In the genomic region with DNA sequence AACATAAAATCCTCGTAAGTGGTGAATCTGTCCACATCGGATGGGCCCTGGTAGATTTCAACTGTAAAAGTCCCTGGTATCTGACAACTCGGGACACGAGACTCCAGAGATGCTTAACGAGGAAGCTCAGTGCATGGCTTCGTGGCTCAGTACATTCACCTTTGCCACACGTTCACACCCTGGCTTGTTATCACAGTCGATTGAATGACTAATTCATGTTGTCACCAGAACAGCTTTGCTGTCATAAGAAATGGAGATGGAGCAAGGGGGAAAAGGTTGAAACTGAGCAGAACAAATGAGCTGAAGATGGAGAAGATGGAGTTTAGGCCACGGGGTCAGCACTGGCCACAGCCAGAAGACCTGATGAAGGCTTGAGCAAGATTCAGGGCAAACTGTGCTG, we compare ENCODE assay signal across 30 mouse cellular contexts. TPM values are rescaled to one million over a fixed set of nuclear protein-coding genes. Genes with fewer than 3 reads are reported as not detected.
DNase-seq lines count a peak whose midpoint lies in the region; ATAC-seq and TF ChIP-seq lines count a peak whose summit lies in the region.
"Had no signal": no experiment of that assay in that cellular context is flagged by ENCODE, and none has a peak within 500 bp of the region (broad histone marks: within the 10 kb centered on the region; RNA-seq: fewer than 3 reads in every experiment).

No protein-coding gene starts in this region.

- H3K36me3 ChIP-seq in midbrain, embryonic 11.5 days (ENCODE audit: control insufficient read depth, insufficient read depth, low read length) = no peaks in the 10 kb centered on the region
- H3K36me3 ChIP-seq in midbrain, embryonic 13.5 days = no peaks in the 10 kb centered on the region
- no peaks in the 10 kb centered on the region for H3K36me3 ChIP-seq in stomach, postnatal 0 days (ENCODE audit: control insufficient read depth, insufficient read depth, low read length)
- H3K36me3 ChIP-seq: embryonic facial prominence, embryonic 12.5 days; embryonic facial prominence, embryonic 15.5 days; heart, embryonic 10.5 days; heart, embryonic 13.5 days had no signal

- H3K9ac ChIP-seq in midbrain, embryonic 11.5 days (ENCODE audit: low read length) = no peak overlapping the region
- no peak overlapping the region for H3K9ac ChIP-seq in midbrain, embryonic 13.5 days (replicated peaks)
- no peak overlapping the region for H3K9ac ChIP-seq in stomach, postnatal 0 days (ENCODE audit: low read length)
- H3K9ac ChIP-seq: embryonic facial prominence, embryonic 12.5 days; embryonic facial prominence, embryonic 15.5 days; forebrain, postnatal 0 days; heart, embryonic 13.5 days; hindbrain, embryonic 14.5 days had no signal

- H3K9me3 ChIP-seq in midbrain, embryonic 11.5 days (ENCODE audit: control insufficient read depth, low read length) = no peaks in the 10 kb centered on the region
- no peaks in the 10 kb centered on the region for H3K9me3 ChIP-seq in midbrain, embryonic 13.5 days
- H3K9me3 ChIP-seq in stomach, postnatal 0 days (ENCODE audit: control insufficient read depth, low read length) = no peaks in the 10 kb centered on the region
- H3K9me3 ChIP-seq: embryonic facial prominence, embryonic 12.5 days; embryonic facial prominence, embryonic 15.5 days; heart, embryonic 10.5 days; heart, embryonic 13.5 days had no signal

- no peak overlapping the region for H3K4me2 ChIP-seq in midbrain, embryonic 11.5 days
- no peak overlapping the region for H3K4me2 ChIP-seq in midbrain, embryonic 13.5 days (replicated peaks)
- H3K4me2 ChIP-seq in stomach, postnatal 0 days (replicated peaks; ENCODE audit: low read depth) = no peak overlapping the region
- H3K4me2 ChIP-seq: embryonic facial prominence, embryonic 12.5 days; embryonic facial prominence, embryonic 15.5 days; heart, embryonic 13.5 days; hindbrain, embryonic 14.5 days had no signal

- WGBS in midbrain, embryonic 11.5 days = 87% methylated on average over 9 of the region's 9 CpGs
- WGBS in midbrain, embryonic 13.5 days = 79% methylated on average over 9 of the region's 9 CpGs
- WGBS in stomach, postnatal 0 days = 66% methylated on average over 9 of the region's 9 CpGs

- no peak for ATAC-seq in midbrain, embryonic 11.5 days (ENCODE audit: low FRiP score)
- no peak for ATAC-seq in midbrain, embryonic 13.5 days
- peak; percentile 71 for ATAC-seq in stomach, postnatal 0 days (ENCODE audit: low FRiP score, low TSS enrichment)
- ATAC-seq: forebrain, embryonic 14.5 days; forebrain, postnatal 0 days; hindbrain, postnatal 0 days; inflammation-experienced regulatory T-cells, adult 6 months; Patski had no signal

- peak; percentile 78 for DNase-seq in heart, adult 11 months
- DNase-seq in heart, adult 18-20 months = no peak
- DNase-seq in midbrain, embryonic 11.5 days (ENCODE audit: low spot score, missing footprints) = peak; percentile 64
- no peak for DNase-seq in stomach, postnatal 0 days (ENCODE audit: low spot score)
- DNase-seq in right cerebral cortex, adult 18-20 months = no peak
- DNase-seq: adrenal gland, adult 2 months; adrenal gland, postnatal 14 days; cerebellum, adult 11-12 months; cerebellum, adult 8-10 months; cerebellum, postnatal 14 days; forebrain, postnatal 0 days; gastrocnemius, adult 2 months; gastrocnemius, postnatal 14 days; heart, adult 2 months; heart, postnatal 14 days; heart, postnatal 4 days had no signal

- no peak overlapping the region for H3K27ac ChIP-seq in midbrain, embryonic 11.5 days (ENCODE audit: low read depth, low read length)
- H3K27ac ChIP-seq in midbrain, embryonic 13.5 days = no peak overlapping the region
- H3K27ac ChIP-seq in stomach, postnatal 0 days (replicated peaks) = no peak overlapping the region
- H3K27ac ChIP-seq: embryonic facial prominence, embryonic 12.5 days; embryonic facial prominence, embryonic 15.5 days; gastrocnemius, adult 2 months; heart, adult 2 months; heart, embryonic 10.5 days; heart, embryonic 13.5 days; hindbrain, embryonic 14.5 days; hindbrain, postnatal 0 days had no signal

- TF ChIP-seq CTCF in stomach, postnatal 0 days (IDR thresholded peaks at IDR 0.05; ENCODE audit: low read depth) = no peak

- no peaks in the 10 kb centered on the region for H3K4me1 ChIP-seq in midbrain, embryonic 11.5 days (ENCODE audit: control insufficient read depth, insufficient read depth, low read length)
- no peaks in the 10 kb centered on the region for H3K4me1 ChIP-seq in midbrain, embryonic 13.5 days (replicated peaks)
- peaks cover 4% of the 10 kb centered on the region; the same call in 1 of the 2 replicates for H3K4me1 ChIP-seq in stomach, postnatal 0 days (replicated peaks; ENCODE audit: control insufficient read depth, insufficient read depth)
- H3K4me1 ChIP-seq: heart, embryonic 10.5 days; heart, embryonic 13.5 days had no signal

- no peak overlapping the region for H3K4me3 ChIP-seq in midbrain, embryonic 11.5 days (ENCODE audit: low read depth, low read length)
- no peak overlapping the region for H3K4me3 ChIP-seq in midbrain, embryonic 13.5 days (replicated peaks)
- H3K4me3 ChIP-seq in stomach, postnatal 0 days (ENCODE audit: low read depth, low read length) = no peak overlapping the region
- H3K4me3 ChIP-seq: embryonic facial prominence, embryonic 12.5 days; embryonic facial prominence, embryonic 15.5 days; gastrocnemius, adult 2 months; heart, adult 2 months; heart, embryonic 10.5 days; heart, embryonic 13.5 days had no signal

- no peaks in the 10 kb centered on the region for H3K27me3 ChIP-seq in midbrain, embryonic 11.5 days (ENCODE audit: control insufficient read depth, insufficient read depth, low read length)
- no peaks in the 10 kb centered on the region for H3K27me3 ChIP-seq in midbrain, embryonic 13.5 days
- H3K27me3 ChIP-seq in stomach, postnatal 0 days (ENCODE audit: control insufficient read depth, insufficient read depth, low read length) = no peaks in the 10 kb centered on the region
- H3K27me3 ChIP-seq: embryonic facial prominence, embryonic 12.5 days; embryonic facial prominence, embryonic 15.5 days; Patski had no signal

- TF ChIP-seq EP300 in stomach, postnatal 0 days (optimal IDR thresholded peaks at IDR 0.05) = no peak

RNA-seq across cellular contexts. Expression of gene Aknad1, which starts 18.1 kb away (rescaled TPM):
- total RNA-seq in heart, adult 18-20 months (2021) = not detected
- polyA plus RNA-seq in midbrain, embryonic 11.5 days (2014; fragmentation: Nextera tagmentation; extraction: Ambion mirVana) = not detected in 2 replicates
- polyA plus RNA-seq in midbrain, embryonic 13.5 days (2015; fragmentation: Nextera tagmentation; extraction: Ambion mirVana) = not detected in 2 replicates
- 0.30 and 0.85 TPM in 2 replicates for polyA plus RNA-seq in stomach, postnatal 0 days (2015; fragmentation: Nextera tagmentation; extraction: Ambion mirVana)
- total RNA-seq: adrenal gland, adult 2 months; adrenal gland, postnatal 14 days; ES-E14; forebrain, postnatal 0 days; hindbrain, postnatal 0 days had no signal
- polyA plus RNA-seq: adrenal gland, adult 2 months; forebrain, embryonic 11.5 days; forebrain, embryonic 14.5 days; forebrain, postnatal 0 days; heart, embryonic 10.5 days; heart, embryonic 16.5 days; hindbrain, embryonic 11.5 days; hindbrain, embryonic 14.5 days; hindbrain, postnatal 0 days; inflammation-experienced regulatory T-cells, adult 6 months; Patski had no signal

RNA-seq across cellular contexts. Expression of gene Gpsm2, which starts 35.5 kb away (rescaled TPM):
- total RNA-seq in heart, adult 18-20 months (2021) = under 1 TPM; 0.62 to 0.80 TPM
- polyA plus RNA-seq in midbrain, embryonic 11.5 days (2014; fragmentation: Nextera tagmentation; extraction: Ambion mirVana) = 113 and 119 TPM in 2 replicates
- polyA plus RNA-seq in midbrain, embryonic 13.5 days (2015; fragmentation: Nextera tagmentation; extraction: Ambion mirVana) = 40.1 and 40.7 TPM in 2 replicates
- polyA plus RNA-seq in stomach, postnatal 0 days (2015; fragmentation: Nextera tagmentation; extraction: Ambion mirVana) = 31.1 and 32.0 TPM in 2 replicates

Comparison
In these comparisons a context has a peak if more than half of its experiments do, and no peak if none do; other contexts are left out.
1. DNase-seq: peak in heart, adult 11 months (single experiment) and midbrain, embryonic 11.5 days (single experiment); none in heart, adult 18-20 months (0 of 2), stomach, postnatal 0 days (single experiment) and right cerebral cortex, adult 18-20 months (single experiment).